9 mouse cellular contexts compared by ENCODE assay signal in the genomic region with DNA sequence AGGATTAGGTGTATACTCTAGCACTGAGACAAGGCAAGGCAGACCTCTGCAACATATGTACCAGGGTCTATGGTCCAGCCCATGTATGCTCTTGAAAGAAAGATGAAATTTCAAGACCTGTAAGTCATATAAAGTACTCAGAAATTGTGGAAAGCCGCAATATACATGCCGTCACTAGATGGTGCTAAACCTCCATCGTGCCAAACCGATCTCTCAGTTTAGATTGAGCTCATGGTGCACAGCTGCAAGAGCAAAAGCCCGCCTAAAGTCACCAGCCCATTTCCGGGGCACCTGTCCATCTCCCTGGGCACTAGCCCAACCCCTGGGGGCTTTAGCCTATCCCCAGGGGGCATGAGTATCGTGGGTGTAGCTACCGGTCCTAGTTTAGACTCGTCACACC. TPM values are rescaled to one million over a fixed set of nuclear protein-coding genes. Genes with fewer than 3 reads are reported as not detected.
DNase-seq lines count a peak whose midpoint lies in the region; ATAC-seq lines count a peak whose summit lies in the region.
"Had no signal": no experiment of that assay in that cellular context is flagged by ENCODE, and none has a peak within 500 bp of the region (broad histone marks: within the 10 kb centered on the region; RNA-seq: fewer than 3 reads in every experiment).

No protein-coding gene starts in this region.

- H3K4me1 ChIP-seq in forebrain, embryonic 10.5 days = no peaks in the 10 kb centered on the region
- no peaks in the 10 kb centered on the region for H3K4me1 ChIP-seq in forebrain, embryonic 15.5 days

- no peaks in the 10 kb centered on the region for H3K36me3 ChIP-seq in forebrain, embryonic 10.5 days (replicated peaks)
- H3K36me3 ChIP-seq in forebrain, embryonic 15.5 days = no peaks in the 10 kb centered on the region

- peak; percentile 25 for DNase-seq in forebrain, embryonic 10.5 days (ENCODE audit: extremely low spot score, low spot score)
- peak; percentile 80 for DNase-seq in 3T3-L1 (ENCODE audit: low read depth, low spot score)
- DNase-seq in adrenal gland, postnatal 14 days = peak; percentile 49
- peak; percentile 4 to 51 for DNase-seq in frontal cortex, postnatal 14 days (ENCODE audit: low spot score in 2 of 2)
- peak; percentile 57 to 62 for DNase-seq in layer of hippocampus, postnatal 10 days (ENCODE audit: low spot score in 2 of 2)
- peak; percentile 12 for DNase-seq in lung, postnatal 25 days (ENCODE audit: low spot score)
- peak; percentile 17 to 39 for DNase-seq in spleen, postnatal 36 days (ENCODE audit: low spot score in 2 of 2)

- H3K9me3 ChIP-seq in forebrain, embryonic 10.5 days = peaks cover 5% of the 10 kb centered on the region; the same call in 1 of the 2 replicates
- H3K9me3 ChIP-seq in forebrain, embryonic 15.5 days = no peaks in the 10 kb centered on the region

- H3K27me3 ChIP-seq in forebrain, embryonic 10.5 days (ENCODE audit: poor library complexity, severe bottlenecking) = no peaks in the 10 kb centered on the region
- H3K27me3 ChIP-seq in forebrain, embryonic 15.5 days = no peaks in the 10 kb centered on the region

- no peak for ATAC-seq in forebrain, embryonic 15.5 days (replicated peaks)

- no peak overlapping the region for H3K9ac ChIP-seq in forebrain, embryonic 15.5 days (replicated peaks)

- no peak overlapping the region for H3K4me3 ChIP-seq in forebrain, embryonic 10.5 days
- H3K4me3 ChIP-seq in forebrain, embryonic 15.5 days = no peak overlapping the region

- 28% methylated on average over 9 of the region's 9 CpGs for WGBS in forebrain, embryonic 10.5 days
- 29% methylated on average over 9 of the region's 9 CpGs for WGBS in forebrain, embryonic 15.5 days

- no peak overlapping the region for H3K4me2 ChIP-seq in forebrain, embryonic 15.5 days (replicated peaks)

- no peak overlapping the region for H3K27ac ChIP-seq in forebrain, embryonic 10.5 days
- no peak overlapping the region for H3K27ac ChIP-seq in forebrain, embryonic 15.5 days (replicated peaks)

RNA-seq across cellular contexts. Expression of a gene that starts 5.8 kb away (rescaled TPM):
- polyA plus RNA-seq in forebrain, embryonic 10.5 days (2016; fragmentation: Nextera tagmentation; extraction: Ambion mirVana) = not detected in 2 replicates
- not detected in 2 replicates for polyA plus RNA-seq in forebrain, embryonic 15.5 days (2015; fragmentation: Nextera tagmentation; extraction: Ambion mirVana)
- total RNA-seq in adrenal gland, postnatal 14 days (2021) = not detected in 2 replicates
- total RNA-seq in layer of hippocampus, postnatal 10 days (2021) = not detected
- polyA plus RNA-seq: liver, embryonic 16.5 days had no signal

RNA-seq across cellular contexts. Expression of a gene that starts 24.6 kb away (rescaled TPM):
- polyA plus RNA-seq in forebrain, embryonic 10.5 days (2016; fragmentation: Nextera tagmentation; extraction: Ambion mirVana) = not detected in 2 replicates
- polyA plus RNA-seq in forebrain, embryonic 15.5 days (2015; fragmentation: Nextera tagmentation; extraction: Ambion mirVana) = not detected in 2 replicates
- total RNA-seq in adrenal gland, postnatal 14 days (2021) = not detected in 2 replicates
- not detected for total RNA-seq in layer of hippocampus, postnatal 10 days (2021)
- polyA plus RNA-seq: liver, embryonic 16.5 days had no signal

RNA-seq across cellular contexts. Expression of a gene that starts 51.1 kb away (rescaled TPM):
- polyA plus RNA-seq in forebrain, embryonic 10.5 days (2016; fragmentation: Nextera tagmentation; extraction: Ambion mirVana) = not detected in 2 replicates
- polyA plus RNA-seq in forebrain, embryonic 15.5 days (2015; fragmentation: Nextera tagmentation; extraction: Ambion mirVana) = not detected in 2 replicates
- total RNA-seq in adrenal gland, postnatal 14 days (2021) = not detected in 2 replicates
- total RNA-seq in layer of hippocampus, postnatal 10 days (2021) = not detected
- polyA plus RNA-seq: liver, embryonic 16.5 days had no signal

Comparison
In these comparisons a context has a peak if more than half of its experiments do, and no peak if none do; other contexts are left out.
1. DNase-seq: peak in every context shown above with its lines; median percentile 80 in 3T3-L1; 60 in layer of hippocampus, postnatal 10 days; 49 in adrenal gland, postnatal 14 days; 28 in spleen, postnatal 36 days; 28 in frontal cortex, postnatal 14 days; 25 in forebrain, embryonic 10.5 days; 12 in lung, postnatal 25 days.